Mouse (Mus musculus) megakaryocyte-erythroid progenitor cell, adult 5-6 weeks (primary cell): ENCODE measurements around the gene Muc3a. TPM values are rescaled to one million over a fixed set of nuclear protein-coding genes. Genes with fewer than 3 reads are reported as not detected.

Source experiments
- ATAC-seq: replicated peaks from 2 replicates; pipeline ENCODE4 v1.8.0; 2016; ENCODE audit warnings: mild to moderate bottlenecking, inconsistent platforms; ENCODE audit not compliant: severe bottlenecking, poor library complexity, low FRiP score, low TSS enrichment
- total RNA-seq, 2 experiments: library from RNA; stranded (forward) in 1 of 2; stranded (reverse) in 1 of 2; fragments of 200-1000, 215-1000 nt in 1 of 2; fragments of >200 nt in 1 of 2; fragmentation: Nextera tagmentation in 1 of 2; gene quantifications; 2 replicates each; pipeline ENCODE4 v1.2.3; 2014 to 2017

Gene Muc3a
- total RNA-seq (2014; fragmentation: Nextera tagmentation): 0.25 and 0.61 TPM in 2 replicates
- not detected in 2 replicates for total RNA-seq (2017)

- ATAC-seq: no peak
Observed at GRCm38 (mm10) chr5:137212289-137212688, at the start of gene Muc3a. TSS of gene Muc3a (minus strand) at chr5:137212389.

- no peak for ATAC-seq
Observed at GRCm38 (mm10) chr5:137211114-137211829, 917 bp downstream of the Muc3a start.

DNA sequence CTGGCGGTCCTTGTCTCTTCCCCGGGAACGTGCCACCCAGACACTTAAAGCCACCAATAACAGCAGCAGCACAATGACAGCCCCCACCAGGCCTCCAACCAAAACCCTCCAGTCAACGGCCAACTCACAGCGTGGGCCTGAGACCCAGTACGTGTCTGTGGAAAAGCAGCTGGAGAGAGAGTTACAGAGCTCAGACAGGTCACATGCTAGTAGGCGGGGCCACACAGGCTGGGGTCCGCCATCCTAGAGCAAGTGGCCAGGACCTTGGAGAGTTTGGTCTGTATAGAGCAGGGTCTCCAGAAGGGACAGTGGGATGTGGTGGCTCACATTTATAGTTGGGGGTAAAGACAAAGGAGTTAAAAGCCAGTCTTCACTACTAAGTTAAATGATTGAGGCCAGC is 1.5 kb downstream of the Muc3a start:
- ATAC-seq: no peak

GRCm38 (mm10) chr5:137205301-137205700 is 6.9 kb downstream of the Muc3a start:
- ATAC-seq: no peak

DNA sequence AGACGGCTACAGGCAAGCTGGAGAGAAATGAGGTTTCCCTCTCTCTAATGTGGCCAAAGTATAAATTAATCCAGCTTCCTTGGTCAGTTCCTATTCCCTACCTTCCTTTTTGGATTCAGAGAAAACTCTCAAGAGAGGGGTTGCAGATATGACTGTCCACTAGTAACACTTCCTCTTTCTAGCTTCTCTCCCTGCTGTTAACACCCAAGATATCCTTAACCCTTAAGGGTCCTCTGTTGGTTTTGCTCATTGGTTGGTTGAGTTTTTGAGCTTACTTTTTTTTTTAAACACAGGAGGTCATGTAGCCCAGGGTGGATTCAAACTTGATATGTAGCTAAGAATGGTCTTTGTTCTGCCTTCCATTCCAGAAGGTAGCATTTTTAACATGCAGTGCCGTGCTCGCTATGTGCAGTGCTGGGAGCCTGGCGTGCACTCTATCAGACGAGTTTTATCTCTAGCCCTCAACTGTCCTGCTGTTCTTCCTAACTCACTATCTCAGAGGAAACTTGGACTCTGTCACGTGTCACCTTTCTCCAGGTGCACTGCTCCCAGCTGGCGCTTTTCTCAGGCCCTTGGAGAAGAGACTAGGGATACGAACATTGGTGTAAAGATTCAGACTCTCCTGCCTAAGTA is 17.6 kb downstream of the Muc3a start:
- ATAC-seq: peak; percentile 67

GRCm38 (mm10) chr5:137193279-137193952 is 18.8 kb downstream of the Muc3a start:
- ATAC-seq: no peak

- peak; percentile 82 for ATAC-seq
Observed at GRCm38 (mm10) chr5:137189326-137189725, 22.9 kb downstream of the Muc3a start.

- no peak for ATAC-seq
Observed at GRCm38 (mm10) chr5:137185362-137185761, 26.8 kb downstream of the Muc3a start.

GRCm38 (mm10) chr5:137179646-137180374 is 32.4 kb downstream of the Muc3a start:
- ATAC-seq: peak; percentile 44; the same call in 1 of the 2 replicates

DNA sequence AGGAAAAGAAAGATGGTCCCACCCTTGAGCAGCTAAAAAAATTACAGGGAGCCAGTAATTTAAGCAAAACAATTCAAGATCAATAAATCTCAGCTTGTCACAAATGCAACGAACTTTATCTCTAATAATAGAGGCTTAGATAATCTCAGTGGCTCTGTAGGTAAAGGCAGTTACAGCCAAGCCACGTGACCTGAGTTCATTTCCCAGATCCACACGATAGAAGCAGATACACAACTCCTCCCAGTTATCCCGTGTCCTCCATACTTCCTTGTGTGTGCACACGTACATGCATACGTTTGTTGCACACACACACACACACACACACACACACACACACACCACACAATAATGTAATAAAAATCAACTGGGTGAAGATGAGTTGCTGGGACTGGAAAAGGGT is 38.2 kb downstream of the Muc3a start:
- no peak for ATAC-seq

GRCm38 (mm10) chr5:137172591-137172990 is 39.6 kb downstream of the Muc3a start:
- ATAC-seq: no peak

DNA sequence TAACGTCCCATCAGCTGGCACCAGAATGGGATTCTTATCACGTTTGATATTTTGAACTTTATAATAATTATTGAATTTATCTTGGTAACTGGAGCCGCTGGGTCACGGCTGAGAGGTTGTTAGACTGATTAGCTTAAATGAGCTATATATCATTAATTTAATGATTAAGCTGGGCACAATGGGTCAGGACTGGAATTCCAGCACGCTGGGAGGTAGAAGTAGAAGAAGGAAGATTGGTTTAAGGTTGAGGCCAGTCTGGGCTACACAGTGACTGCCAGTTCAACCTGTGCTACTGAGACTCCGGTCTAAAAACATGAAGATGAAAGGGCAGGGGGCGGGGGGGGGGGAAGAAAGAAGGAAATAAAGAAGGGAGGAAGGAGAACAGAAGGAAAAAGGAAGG is 40.7 kb downstream of the Muc3a start:
- no peak for ATAC-seq

DNA sequence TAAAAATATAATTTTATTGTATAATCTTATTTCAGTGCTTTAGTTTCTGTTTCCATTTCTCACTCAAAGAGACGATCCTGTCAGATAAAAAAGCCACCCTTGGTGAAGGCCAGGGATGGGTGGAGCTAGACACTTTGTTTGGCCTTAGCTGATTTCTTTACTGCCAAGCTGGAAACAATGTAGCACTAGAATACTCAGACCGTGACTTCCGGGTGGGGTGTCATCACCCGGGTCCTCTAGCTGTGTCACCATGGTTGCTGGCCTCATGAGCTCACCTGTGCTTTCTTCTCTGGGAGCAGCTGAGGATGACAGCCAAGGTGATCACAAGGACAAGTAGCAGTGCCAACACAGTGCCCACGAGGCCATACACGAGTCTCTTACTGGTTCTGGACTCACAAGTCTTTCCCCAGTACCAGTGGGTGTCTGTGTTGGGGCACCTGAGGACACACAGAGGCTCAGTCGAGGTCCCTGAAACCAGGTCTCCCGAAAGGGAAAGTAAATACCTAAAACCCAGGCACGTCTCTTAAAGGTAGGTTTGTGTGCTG is 41.3 kb downstream of the Muc3a start:
- 0 out of 2 replicates have a peak, but pooled peaks have one; percentile 47 for ATAC-seq

DNA sequence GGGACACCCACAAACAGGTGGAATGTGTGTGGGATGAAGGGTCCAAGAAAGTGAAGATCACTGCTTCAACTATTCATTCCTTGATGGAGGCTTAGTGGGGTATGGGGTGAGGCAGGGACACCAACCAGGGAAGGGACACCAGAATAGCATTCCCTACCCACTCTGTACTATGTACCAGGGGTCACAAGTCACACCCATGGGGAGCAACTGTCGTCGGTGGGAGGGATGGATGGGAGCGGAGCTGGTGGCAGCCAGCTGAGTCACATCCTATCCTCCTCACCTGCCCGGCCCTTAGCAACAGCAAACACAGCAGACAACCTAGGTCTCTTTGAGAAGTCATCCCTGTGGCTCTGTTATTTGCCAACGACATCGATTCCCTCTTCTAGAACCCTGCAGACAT is 44.6 kb downstream of the Muc3a start:
- ATAC-seq: no peak

- ATAC-seq: no peak
Observed at GRCm38 (mm10) chr5:137166012-137166411, 46.2 kb downstream of the Muc3a start.

DNA sequence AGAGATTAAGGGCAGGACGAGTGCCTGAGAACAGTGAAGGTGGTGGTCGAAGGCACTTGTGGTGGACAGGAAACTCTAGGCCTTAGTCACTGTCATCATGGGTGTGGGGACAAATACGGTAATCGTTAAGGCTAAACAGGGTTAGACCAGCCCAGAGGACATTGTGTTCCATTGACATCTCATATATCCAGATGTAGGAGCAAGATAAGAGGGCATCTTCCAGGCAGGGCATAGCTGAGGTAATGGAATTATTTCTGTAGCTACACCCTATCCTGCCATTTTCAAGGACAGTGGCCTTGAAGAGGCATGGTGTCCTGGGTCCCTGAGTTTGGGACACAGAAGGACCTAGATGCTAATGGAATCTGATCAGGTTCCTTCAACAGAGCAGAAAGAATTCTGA is 50.3 kb downstream of the Muc3a start:
- ATAC-seq: no peak

GRCm38 (mm10) chr5:137159461-137159860 is 52.7 kb downstream of the Muc3a start:
- peak; percentile 80 for ATAC-seq
